Mouse (Mus musculus) ES-Bruce4 (cell line): Measurements from ENCODE around the gene 6430628N08Rik.

Experiments used
- CTCF ChIP-seq: IDR thresholded peaks from one replicate; pipeline ENCODE4 v1.8.1; 2011; ENCODE audit warnings: low read depth, low read length
- EP300 ChIP-seq: IDR thresholded peaks from 2 replicates; pipeline ENCODE4 v1.6.1; 2011; ENCODE audit warnings: low read depth, low read length; ENCODE audit not compliant: insufficient read depth
- POLR2A ChIP-seq: IDR thresholded peaks from one replicate; pipeline ENCODE4 v1.8.1; 2011; ENCODE audit warnings: low read length; ENCODE audit not compliant: insufficient read depth

GRCm38 (mm10) chr4:115938276-115939160 lies 48.1 kb downstream of the 6430628N08Rik start:
- no peak for TF ChIP-seq POLR2A
- no peak for TF ChIP-seq CTCF
- TF ChIP-seq EP300 = no peak
